Mouse (Mus musculus): Measurements from ENCODE around the gene Bloc1s1.

DNA sequence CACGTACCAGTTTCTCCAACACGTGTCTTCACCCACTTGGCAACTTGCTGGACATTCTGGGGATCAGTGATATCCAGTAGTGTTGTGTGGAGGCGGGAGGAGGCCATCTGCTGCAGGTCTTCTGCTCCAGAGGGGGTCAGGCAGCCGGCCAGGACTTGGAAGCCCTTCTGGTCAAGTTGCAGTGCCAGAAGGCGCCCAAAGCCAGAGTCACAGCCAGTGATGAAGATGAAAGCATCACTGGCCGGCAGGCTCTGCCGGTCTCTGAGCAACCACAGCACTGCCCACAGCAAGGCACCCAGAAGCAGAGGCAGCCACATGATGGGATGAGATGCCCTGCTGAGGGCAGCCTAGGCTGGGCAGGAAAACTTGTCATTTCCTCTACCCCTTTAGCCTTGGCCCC is 5.6 kb downstream of the Bloc1s1 start:
- TF ChIP-seq CTCF (IDR thresholded peaks at IDR 0.05; ENCODE audit: low read depth, low read length) (no peak), POLR2A (IDR thresholded peaks at IDR 0.05; ENCODE audit: borderline replicate concordance, low read depth, low read length) (no peak)
